Mouse (Mus musculus) stomach, embryonic 16.5 days (tissue): ENCODE results near the gene Rnf180. TPM values are rescaled to one million over a fixed set of nuclear protein-coding genes. Genes with fewer than 3 reads are reported as not detected.
A peak's percentile ranks its signal among the peaks of the same experiment; 100 is the strongest.

ENCODE experiments used
- ATAC-seq: fragments of 200-750 bp; cut with Nextera tagmentation; 2 replicates; pipeline ENCODE4 v1.8.0; 2017; ENCODE audit warnings: moderate number of reproducible peaks, moderate TSS enrichment; ENCODE audit not compliant: insufficient read depth, low FRiP score
- H3K27ac ChIP-seq: fragments of 300-500 bp; sonication (generic); 2 replicates; pipeline ENCODE4 v1.5.1; 2014; ENCODE audit warnings: low read length
- H3K27me3 ChIP-seq: fragments of 300-500 bp; sonication (generic); 2 replicates; pipeline ENCODE4 v1.6.1; 2014; ENCODE audit warnings: low read length, control low read depth, mixed read lengths; ENCODE audit not compliant: control insufficient read depth, insufficient read depth
- H3K36me3 ChIP-seq: fragments of 300-500 bp; sonication (generic); 2 replicates; pipeline ENCODE4 v1.6.1; 2014; ENCODE audit warnings: low read length; ENCODE audit not compliant: control insufficient read depth, insufficient read depth
- H3K4me1 ChIP-seq: fragments of 300-500 bp; sonication (generic); 2 replicates; pipeline ENCODE4 v1.6.1; 2014; ENCODE audit warnings: low read length, control low read depth, mixed read lengths; ENCODE audit not compliant: control insufficient read depth, insufficient read depth
- H3K4me2 ChIP-seq: fragments of 300-500 bp; sonication (generic); 2 replicates; pipeline ENCODE4 v1.6.1; 2014; ENCODE audit warnings: low read depth, low read length, mixed read lengths
- H3K4me3 ChIP-seq: fragments of 300-500 bp; sonication (generic); replicated peaks from 2 replicates; pipeline ENCODE4 v1.5.1; 2014; ENCODE audit warnings: mild to moderate bottlenecking, low read length
- H3K9ac ChIP-seq: fragments of 300-500 bp; sonication (generic); 2 replicates; pipeline ENCODE4 v1.6.1; 2014; ENCODE audit warnings: low read length
- H3K9me3 ChIP-seq: fragments of 300-500 bp; sonication (generic); replicated peaks from 2 replicates; pipeline ENCODE4 v1.6.1; 2016; ENCODE audit warnings: low read length, control low read depth; ENCODE audit not compliant: control insufficient read depth
- WGBS: fragments of 180-500 bp; shearing (Covaris S2); extraction: QIAGEN DNeasy Blood & Tissue Kit; methylation state at CpG from one replicate; pipeline ENCODE4 v1.1.7; 2014; 5-methylcytosine and 5-hydroxymethylcytosine counted together
- polyA plus RNA-seq: library from polyadenylated mRNA; unstranded; fragments of >200 nt; fragmentation: Nextera tagmentation; extraction: Ambion mirVana; gene quantifications from 2 replicates; pipeline ENCODE4 v1.2.1, GENCODE M21; 2015

The Rnf180 gene
- polyA plus RNA-seq, 1 experiment from 2014 or later: 3.7 TPM

DNA sequence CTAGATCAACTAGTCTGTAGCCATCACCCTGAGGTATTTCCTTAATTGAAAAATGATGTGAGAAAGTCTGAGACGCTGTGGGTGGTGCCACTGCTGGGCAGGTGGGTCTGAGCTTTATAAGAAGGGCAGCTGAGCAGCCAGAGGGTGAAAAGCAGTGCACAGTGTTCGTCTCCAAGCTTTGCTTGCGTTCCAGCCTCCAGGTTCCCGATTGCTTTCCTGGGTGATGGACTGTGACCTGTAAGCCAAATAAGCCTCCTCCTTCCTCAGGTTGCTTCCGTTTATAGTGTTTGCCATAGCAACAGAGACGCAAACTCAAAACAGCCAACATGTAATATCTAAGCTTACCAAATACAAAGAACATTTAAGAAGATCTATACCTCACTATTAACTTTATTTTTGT lies 162.2 kb downstream of the Rnf180 start:
- no peaks in the 10 kb centered on the region for H3K36me3 ChIP-seq
- 68% methylated on average over 6 of the region's 6 CpGs for WGBS
- no peak overlapping the region for H3K27ac ChIP-seq
- no peaks in the 10 kb centered on the region for H3K9me3 ChIP-seq
- ATAC-seq: no peak
- no peaks in the 10 kb centered on the region for H3K27me3 ChIP-seq
- no peaks in the 10 kb centered on the region for H3K4me1 ChIP-seq
- no peak overlapping the region for H3K9ac ChIP-seq
- H3K4me3 ChIP-seq: no peak overlapping the region
- H3K4me2 ChIP-seq: no peak overlapping the region

DNA sequence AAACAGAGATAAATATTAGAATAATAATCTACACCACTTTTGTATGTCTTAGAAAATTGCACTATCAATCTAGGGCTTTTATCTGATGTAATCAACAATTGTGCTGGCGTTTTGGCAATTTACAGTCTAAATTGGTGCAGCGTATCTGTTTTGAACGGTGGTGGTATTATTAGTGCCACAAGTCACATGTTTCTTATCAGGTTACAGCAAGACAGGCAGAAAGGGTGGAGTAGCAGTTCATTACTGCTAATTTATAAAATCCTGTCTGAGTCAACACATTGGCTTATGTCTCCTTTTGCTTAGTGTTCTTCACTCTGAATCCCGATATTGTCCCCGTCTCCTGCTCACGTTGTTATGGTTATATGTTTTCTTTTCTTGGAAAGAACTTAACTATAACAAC lies 164.5 kb downstream of the Rnf180 start:
- H3K27me3 ChIP-seq: no peaks in the 10 kb centered on the region
- no peaks in the 10 kb centered on the region for H3K36me3 ChIP-seq
- H3K9me3 ChIP-seq: no peaks in the 10 kb centered on the region
- H3K4me1 ChIP-seq: no peaks in the 10 kb centered on the region
- H3K4me2 ChIP-seq: no peak overlapping the region
- H3K9ac ChIP-seq: no peak overlapping the region
- no peak for ATAC-seq
- 77% methylated on average over 6 of the region's 6 CpGs for WGBS
- no peak overlapping the region for H3K4me3 ChIP-seq
- H3K27ac ChIP-seq: no peak overlapping the region

DNA sequence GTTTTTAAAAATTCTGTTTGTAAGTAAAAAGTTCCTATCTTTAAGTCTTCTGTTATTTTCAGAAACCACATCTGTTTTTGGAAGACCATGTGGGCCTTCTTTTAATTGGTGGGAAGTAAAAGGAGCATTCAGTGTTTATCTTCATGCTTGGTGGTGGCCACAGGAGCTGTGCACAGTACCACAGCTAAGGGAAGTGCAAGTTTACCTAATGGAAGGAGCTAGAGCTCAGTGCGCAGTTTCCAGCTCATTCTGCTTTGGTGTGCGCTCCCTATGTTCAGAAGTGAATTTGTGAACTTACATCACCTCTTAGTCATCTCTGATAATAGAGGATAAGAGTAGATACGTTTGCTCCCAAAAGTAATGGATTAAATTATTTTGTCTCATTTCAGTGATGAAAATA lies 172.5 kb downstream of the Rnf180 start:
- Histone ChIP-seq H3K27me3 (no peaks in the 10 kb centered on the region), H3K4me2 (no peak overlapping the region), H3K4me3 (no peak overlapping the region), H3K9ac (no peak overlapping the region), H3K4me1 (no peaks in the 10 kb centered on the region), H3K27ac (peak overlapping the region; percentile 23), H3K9me3 (no peaks in the 10 kb centered on the region), H3K36me3 (no peaks in the 10 kb centered on the region)
- ATAC-seq: 0 out of 2 replicates have a peak, but pooled peaks have one; percentile 62
- 70% methylated on average over 3 of the region's 3 CpGs for WGBS

GRCm38 (mm10) chr13:105121617-105122016 lies 173.0 kb downstream of the Rnf180 start:
- Histone ChIP-seq H3K27ac (no peak overlapping the region), H3K36me3 (no peaks in the 10 kb centered on the region), H3K4me3 (no peak overlapping the region), H3K4me1 (no peaks in the 10 kb centered on the region), H3K27me3 (no peaks in the 10 kb centered on the region), H3K4me2 (no peak overlapping the region), H3K9ac (no peak overlapping the region), H3K9me3 (no peaks in the 10 kb centered on the region)
- ATAC-seq: peak; percentile 58; the same call in 1 of the 2 replicates

DNA sequence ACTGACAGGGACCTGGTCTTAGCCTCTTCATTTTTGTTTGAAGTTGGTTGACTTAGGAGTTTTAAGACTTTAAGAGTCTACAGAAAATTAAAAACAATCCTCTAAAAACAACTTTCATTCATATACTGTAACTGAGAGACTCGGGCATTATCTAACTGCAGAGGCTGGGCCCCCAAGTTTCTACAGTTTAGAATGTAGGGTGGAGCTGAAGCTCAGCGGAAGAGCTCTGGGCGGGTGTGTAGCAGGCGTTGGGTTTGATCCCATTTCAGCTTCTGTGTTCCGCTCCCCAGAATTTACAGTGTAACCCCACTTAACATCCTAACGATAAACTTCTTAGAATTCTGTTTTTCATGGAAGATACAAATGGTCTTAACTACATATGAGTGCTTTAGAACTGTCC lies 183.0 kb downstream of the Rnf180 start:
- Histone ChIP-seq H3K4me1 (no peaks in the 10 kb centered on the region), H3K4me3 (no peak overlapping the region), H3K9me3 (no peaks in the 10 kb centered on the region), H3K27me3 (no peaks in the 10 kb centered on the region), H3K27ac (no peak overlapping the region), H3K4me2 (no peak overlapping the region), H3K36me3 (no peaks in the 10 kb centered on the region), H3K9ac (no peak overlapping the region)
- ATAC-seq: no peak
- 81% methylated on average over 6 of the region's 6 CpGs for WGBS

GRCm38 (mm10) chr13:105104385-105104784 lies 190.2 kb downstream of the Rnf180 start:
- WGBS: 83% methylated on average over 2 of the region's 2 CpGs
- Histone ChIP-seq H3K36me3 (no peaks in the 10 kb centered on the region), H3K9me3 (no peaks in the 10 kb centered on the region), H3K4me1 (no peaks in the 10 kb centered on the region), H3K27me3 (no peaks in the 10 kb centered on the region), H3K4me3 (no peak overlapping the region), H3K4me2 (no peak overlapping the region), H3K27ac (no peak overlapping the region), H3K9ac (no peak overlapping the region)
- ATAC-seq: no peak

- ATAC-seq: no peak
- no peak overlapping the region for H3K4me2 ChIP-seq
- no peaks in the 10 kb centered on the region for H3K27me3 ChIP-seq
- H3K4me3 ChIP-seq: no peak overlapping the region
- WGBS: 78% methylated on average over 4 of the region's 4 CpGs
- no peaks in the 10 kb centered on the region for H3K9me3 ChIP-seq
- no peaks in the 10 kb centered on the region for H3K4me1 ChIP-seq
- H3K27ac ChIP-seq: no peak overlapping the region
- no peaks in the 10 kb centered on the region for H3K36me3 ChIP-seq
- H3K9ac ChIP-seq: no peak overlapping the region
Observed at GRCm38 (mm10) chr13:105100705-105101104, 193.9 kb downstream of the Rnf180 start.

GRCm38 (mm10) chr13:105096316-105096715 lies 198.3 kb downstream of the Rnf180 start:
- WGBS: 65% methylated on average over 2 of the region's 2 CpGs
- H3K4me3 ChIP-seq: no peak overlapping the region

DNA sequence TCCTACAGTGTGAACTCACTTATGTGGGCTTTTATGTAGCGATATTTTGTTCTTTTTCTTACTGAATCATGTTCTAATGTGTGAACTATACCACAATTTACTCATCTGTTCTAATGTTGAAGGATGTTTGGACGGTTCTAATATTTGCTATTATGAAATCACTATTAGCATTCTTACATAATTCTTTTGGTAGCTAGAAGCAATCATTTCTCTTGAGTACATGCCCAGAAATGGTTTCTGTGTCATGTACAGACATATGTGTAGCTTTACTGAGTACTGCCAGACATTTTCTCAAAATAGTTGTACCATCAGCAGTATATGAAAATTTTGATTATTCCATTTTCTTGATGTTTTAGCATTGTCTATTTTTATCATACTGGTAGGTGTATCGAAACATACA lies 205.3 kb downstream of the Rnf180 start:
- Histone ChIP-seq H3K4me2 (no peak overlapping the region), H3K9ac (no peak overlapping the region), H3K9me3 (no peaks in the 10 kb centered on the region), H3K36me3 (no peaks in the 10 kb centered on the region), H3K4me1 (no peaks in the 10 kb centered on the region), H3K27me3 (no peaks in the 10 kb centered on the region), H3K27ac (no peak overlapping the region), H3K4me3 (no peak overlapping the region)
- ATAC-seq: no peak
- WGBS: 83% methylated on average over 3 of the region's 3 CpGs

More at GRCm38 (mm10) chr13:105096316-105096715, 198.3 kb downstream of the Rnf180 start:
- no peaks in the 10 kb centered on the region for H3K9me3 ChIP-seq
- no peaks in the 10 kb centered on the region for H3K36me3 ChIP-seq
- H3K27ac ChIP-seq: no peak overlapping the region
- no peaks in the 10 kb centered on the region for H3K27me3 ChIP-seq
- no peaks in the 10 kb centered on the region for H3K4me1 ChIP-seq
- ATAC-seq: no peak
- no peak overlapping the region for H3K4me2 ChIP-seq
- no peak overlapping the region for H3K9ac ChIP-seq

DNA sequence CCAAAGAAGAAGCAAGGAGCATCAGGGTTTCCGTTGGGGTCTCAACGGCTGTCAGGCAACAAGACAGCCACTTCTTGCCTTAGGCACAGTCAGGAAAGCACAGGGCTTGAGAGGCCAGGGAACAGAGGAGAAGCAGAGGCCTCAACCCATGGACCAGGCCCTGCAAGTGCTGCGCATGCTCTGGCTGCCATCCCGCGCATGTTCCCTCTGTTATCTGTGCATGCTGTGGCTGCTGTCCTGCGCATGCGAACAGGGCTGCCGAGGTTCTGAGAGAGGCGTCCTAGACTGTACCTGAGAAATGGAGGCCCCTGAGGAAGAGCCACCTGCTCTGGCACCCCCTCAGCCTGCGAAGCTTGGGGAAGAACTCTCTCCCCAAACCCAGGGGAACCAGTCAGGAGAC lies 212.8 kb downstream of the Rnf180 start, which contains the start of gene 4933425L06Rik:
Gene 4933425L06Rik (plus strand): TSS at position 261 of the 400 bp plus-strand sequence.
- no peaks in the 10 kb centered on the region for H3K9me3 ChIP-seq
- no peak within 1 kb of the TSS for H3K9ac ChIP-seq
- H3K4me1 ChIP-seq: no peaks in the 10 kb centered on the region
- ATAC-seq: no peak
- no peaks in the 10 kb centered on the region for H3K36me3 ChIP-seq
- no peak within 1 kb of the TSS for H3K27ac ChIP-seq
- no peak within 1 kb of the TSS for H3K4me3 ChIP-seq
- no peak within 1 kb of the TSS for H3K4me2 ChIP-seq
- 89% methylated on average over 10 of the region's 10 CpGs for WGBS
- no peaks in the 10 kb centered on the region for H3K27me3 ChIP-seq
